Mouse (Mus musculus): ENCODE data around the gene Gm813. TPM values are rescaled to one million over a fixed set of nuclear protein-coding genes. Genes with fewer than 3 reads are reported as not detected.
"Not testable (repeated sequence)": the region's sequence is repeated elsewhere in the genome, so short reads cannot be mapped to it uniquely, and the experiment has no call there.

Gm813 gene
- not detected for total RNA-seq (2022)

- DNase-seq: no peak
Observed at GRCm38 (mm10) chr16:58616878-58617277, at the start of gene Gm813. Gm813 (minus strand) TSS chr16:58616978.

- not testable (repeated sequence) for DNase-seq
Observed at GRCm38 (mm10) chr16:58665137-58665536, 48.4 kb upstream of the Gm813 start.

- DNase-seq: no peak
Observed at GRCm38 (mm10) chr16:58663816-58664215, 47.0 kb upstream of the Gm813 start.

- no peak for DNase-seq
Observed at GRCm38 (mm10) chr16:58663021-58663420, 46.2 kb upstream of the Gm813 start.

GRCm38 (mm10) chr16:58662287-58662791 is 45.6 kb upstream of the Gm813 start:
- DNase-seq: no peak

GRCm38 (mm10) chr16:58661826-58662225 is 45.0 kb upstream of the Gm813 start:
- no peak for DNase-seq

GRCm38 (mm10) chr16:58658668-58659067 is 41.9 kb upstream of the Gm813 start:
- no peak for DNase-seq

GRCm38 (mm10) chr16:58656526-58656925 is 39.7 kb upstream of the Gm813 start:
- DNase-seq: no peak

- no peak for DNase-seq
Observed at GRCm38 (mm10) chr16:58655751-58656150, 39.0 kb upstream of the Gm813 start.

- DNase-seq: no peak
Observed at GRCm38 (mm10) chr16:58649979-58650378, 33.2 kb upstream of the Gm813 start.

- DNase-seq: no peak
Observed at GRCm38 (mm10) chr16:58638689-58639175, 22.0 kb upstream of the Gm813 start, which contains the start of gene E330017A01Rik. E330017A01Rik (minus strand) TSS chr16:58638739.

- no peak for DNase-seq
Observed at GRCm38 (mm10) chr16:58638016-58638415, 21.2 kb upstream of the Gm813 start.

GRCm38 (mm10) chr16:58637448-58637847 is 20.7 kb upstream of the Gm813 start:
- DNase-seq: no peak

- DNase-seq: no peak
Observed at GRCm38 (mm10) chr16:58635866-58636265, 19.1 kb upstream of the Gm813 start.

GRCm38 (mm10) chr16:58629736-58630135 is 13.0 kb upstream of the Gm813 start:
- DNase-seq: no peak

GRCm38 (mm10) chr16:58628968-58629367 is 12.2 kb upstream of the Gm813 start:
- DNase-seq: no peak

GRCm38 (mm10) chr16:58628336-58628680 is 11.5 kb upstream of the Gm813 start:
- no peak for DNase-seq

- DNase-seq: no peak
Observed at GRCm38 (mm10) chr16:58627597-58628335, 11.0 kb upstream of the Gm813 start.

GRCm38 (mm10) chr16:58623944-58624343 is 7.2 kb upstream of the Gm813 start:
- no peak for DNase-seq

- no peak for DNase-seq
Observed at GRCm38 (mm10) chr16:58623114-58623513, 6.3 kb upstream of the Gm813 start.

- no peak for DNase-seq
Observed at GRCm38 (mm10) chr16:58622377-58622776, 5.6 kb upstream of the Gm813 start.

- DNase-seq: no peak
Observed at GRCm38 (mm10) chr16:58617346-58617745, 568 bp upstream of the Gm813 start.

GRCm38 (mm10) chr16:58612969-58613368 is 3.8 kb downstream of the Gm813 start:
- no peak for DNase-seq

- DNase-seq: no peak
Observed at GRCm38 (mm10) chr16:58607101-58607500, 9.7 kb downstream of the Gm813 start.

Measured in adrenal gland, adult 8-10 months (tissue).